Mouse (Mus musculus) erythroid progenitor cell, adult 5-6 weeks (primary cell): ENCODE data around the gene Rc3h1. TPM values are rescaled to one million over a fixed set of nuclear protein-coding genes. Genes with fewer than 3 reads are reported as not detected.
"Not testable (repeated sequence)": the region's sequence is repeated elsewhere in the genome, so short reads cannot be mapped to it uniquely, and the experiment has no call there.

Experiments used
- ATAC-seq: replicated peaks from 2 replicates; pipeline ENCODE4 v1.8.0; 2016; ENCODE audit warnings: moderate number of reproducible peaks, mild to moderate bottlenecking, moderate TSS enrichment, inconsistent platforms; ENCODE audit not compliant: poor library complexity, low FRiP score, severe bottlenecking
- total RNA-seq, 2 experiments: library from RNA; stranded (forward) in 1 of 2; stranded (reverse) in 1 of 2; fragments of 150-400 nt in 1 of 2; fragments of 186-747, 209-891 nt in 1 of 2; gene quantifications; 2 replicates each; pipeline versions ENCODE4 v1.2.3 to v1.2.4; 2015 to 2017; ENCODE audit warnings: low replicate concordance in 2 of 2

Gene Rc3h1
- total RNA-seq (2015; ENCODE audit: low replicate concordance) (38.6 and 40.7 TPM in 2 replicates), total RNA-seq (2017; ENCODE audit: low replicate concordance) (30.3 and 48.9 TPM in 2 replicates)

- ATAC-seq: peak; percentile 96
Measured at GRCm38 (mm10) chr1:160906057-160906557, at the start of gene Rc3h1. Gene Rc3h1, plus strand, starts transcription at chr1:160906418.

- ATAC-seq: no peak
Measured at GRCm38 (mm10) chr1:160858132-160858531, 48.1 kb upstream of the Rc3h1 start.

GRCm38 (mm10) chr1:160859874-160860273, 46.3 kb upstream of the Rc3h1 start:
- ATAC-seq: not testable (repeated sequence)

GRCm38 (mm10) chr1:160861142-160861541, 45.1 kb upstream of the Rc3h1 start:
- ATAC-seq: no peak

GRCm38 (mm10) chr1:160861632-160862031, 44.6 kb upstream of the Rc3h1 start:
- ATAC-seq: no peak

GRCm38 (mm10) chr1:160863027-160863426, 43.2 kb upstream of the Rc3h1 start:
- ATAC-seq: peak; percentile 61

GRCm38 (mm10) chr1:160874757-160875156, 31.5 kb upstream of the Rc3h1 start:
- no peak for ATAC-seq

- no peak for ATAC-seq
Measured at GRCm38 (mm10) chr1:160876968-160877367, 29.2 kb upstream of the Rc3h1 start.

- no peak for ATAC-seq
Measured at GRCm38 (mm10) chr1:160878485-160878884, 27.7 kb upstream of the Rc3h1 start.

GRCm38 (mm10) chr1:160881378-160881777, 24.8 kb upstream of the Rc3h1 start:
- ATAC-seq: not testable (repeated sequence)

- no peak for ATAC-seq
Measured at GRCm38 (mm10) chr1:160881968-160882367, 24.2 kb upstream of the Rc3h1 start.

- no peak for ATAC-seq
Measured at GRCm38 (mm10) chr1:160884273-160884672, 21.9 kb upstream of the Rc3h1 start.

- no peak for ATAC-seq
Measured at GRCm38 (mm10) chr1:160884993-160885392, 21.2 kb upstream of the Rc3h1 start.

GRCm38 (mm10) chr1:160899701-160900100, 6.5 kb upstream of the Rc3h1 start:
- no peak for ATAC-seq

GRCm38 (mm10) chr1:160904047-160904446, 2.2 kb upstream of the Rc3h1 start:
- no peak for ATAC-seq

GRCm38 (mm10) chr1:160906558-160907481, 602 bp downstream of the Rc3h1 start:
- peak; percentile 52 for ATAC-seq

- no peak for ATAC-seq
Measured at GRCm38 (mm10) chr1:160910176-160910575, 4.0 kb downstream of the Rc3h1 start.

- ATAC-seq: no peak
Measured at GRCm38 (mm10) chr1:160910812-160911211, 4.6 kb downstream of the Rc3h1 start.

- ATAC-seq: no peak
Measured at GRCm38 (mm10) chr1:160919383-160919782, 13.2 kb downstream of the Rc3h1 start.

- ATAC-seq: 0 out of 2 replicates have a peak, but pooled peaks have one; percentile 71
Measured at GRCm38 (mm10) chr1:160921938-160922337, 15.7 kb downstream of the Rc3h1 start.

GRCm38 (mm10) chr1:160931320-160931719, 25.1 kb downstream of the Rc3h1 start:
- ATAC-seq: no peak
